Mouse (Mus musculus) intestine, embryonic 14.5 days (tissue): ENCODE data around the gene Vasn. TPM values are rescaled to one million over a fixed set of nuclear protein-coding genes. Genes with fewer than 3 reads are reported as not detected.

Experiments used
- ATAC-seq: fragments of 200-750 bp; cut with Nextera tagmentation; replicated peaks from 2 replicates; pipeline ENCODE4 v1.8.0; 2017; ENCODE audit warnings: low read depth, moderate number of reproducible peaks, moderate TSS enrichment, moderate library complexity; ENCODE audit not compliant: low FRiP score, low TSS enrichment
- DNase-seq: peaks from one replicate; pipeline ENCODE4 v3.0.0-alpha.2; 2018; ENCODE audit warnings: low spot score
- H3K27ac ChIP-seq: fragments of 300-500 bp; sonication (generic); 2 replicates; pipeline ENCODE4 v1.5.1; 2014; ENCODE audit warnings: low read depth, mild to moderate bottlenecking, control low read depth
- H3K27me3 ChIP-seq: fragments of 300-500 bp; sonication (generic); replicated peaks from 2 replicates; pipeline ENCODE4 v1.6.1; 2014; ENCODE audit warnings: low read length, control low read depth; ENCODE audit not compliant: control insufficient read depth, insufficient read depth
- H3K36me3 ChIP-seq: fragments of 300-500 bp; sonication (generic); 2 replicates; pipeline ENCODE4 v1.6.1; 2014; ENCODE audit warnings: low read length, control low read depth; ENCODE audit not compliant: control insufficient read depth, insufficient read depth
- H3K4me1 ChIP-seq: fragments of 300-500 bp; sonication (generic); replicated peaks from 2 replicates; pipeline ENCODE4 v1.6.1; 2014; ENCODE audit warnings: low read length, control low read depth, mixed read lengths; ENCODE audit not compliant: control insufficient read depth, insufficient read depth
- H3K4me2 ChIP-seq: fragments of 300-500 bp; sonication (generic); 2 replicates; pipeline ENCODE4 v1.6.1; 2014; ENCODE audit warnings: low read length
- H3K4me3 ChIP-seq: fragments of 300-500 bp; sonication (generic); 2 replicates; pipeline ENCODE4 v1.5.1; 2014; ENCODE audit warnings: low read depth, low read length, control low read depth, mixed read lengths
- H3K9ac ChIP-seq: fragments of 300-500 bp; sonication (generic); 2 replicates; pipeline ENCODE4 v1.6.1; 2014; ENCODE audit warnings: mild to moderate bottlenecking, low read length
- H3K9me3 ChIP-seq: fragments of 300-500 bp; sonication (generic); 2 replicates; pipeline ENCODE4 v1.6.1; 2016; ENCODE audit warnings: low read length, control low read depth; ENCODE audit not compliant: control insufficient read depth
- WGBS: fragments of 180-500 bp; shearing (Covaris S2); extraction: QIAGEN DNeasy Blood & Tissue Kit; methylation state at CpG from one replicate; pipeline ENCODE4 v1.1.7; 2014; 5-methylcytosine and 5-hydroxymethylcytosine counted together
- polyA plus RNA-seq: library from polyadenylated mRNA; unstranded; fragments of >200 nt; fragmentation: Nextera tagmentation; extraction: Ambion mirVana; gene quantifications from 2 replicates; pipeline ENCODE4 v1.2.1, GENCODE M21; 2014

The Vasn gene
- polyA plus RNA-seq, 1 experiment from 2014 or later = 17.1 TPM

DNA sequence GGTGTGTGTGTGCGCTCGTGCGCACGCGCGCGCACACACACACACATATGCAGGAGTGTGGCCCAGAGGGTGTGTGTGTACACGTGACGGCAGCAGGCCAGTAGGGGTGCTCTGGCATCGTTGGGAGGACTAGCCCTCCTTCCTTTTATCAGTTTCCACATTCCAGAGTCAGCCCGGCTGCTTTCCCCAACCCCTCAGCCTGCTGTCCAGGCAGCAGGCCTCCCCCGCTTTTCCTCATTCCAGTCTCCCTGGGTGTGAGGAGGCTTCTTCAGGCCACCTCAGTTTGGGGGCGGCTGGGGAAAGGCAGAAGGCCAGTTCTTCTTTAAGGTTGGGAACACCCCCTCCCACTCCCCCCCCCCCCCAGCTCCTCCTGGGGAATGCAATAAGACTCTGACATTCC, 2.4 kb downstream of the Vasn start:
- Histone ChIP-seq H3K4me1 (peaks cover 44% of the 10 kb centered on the region), H3K36me3 (peaks cover 34% of the 10 kb centered on the region), H3K4me3 (peak overlapping the region; percentile 64), H3K9ac (peak overlapping the region; percentile 23; the same call in 1 of the 2 replicates), H3K27me3 (no peaks in the 10 kb centered on the region), H3K4me2 (peak overlapping the region; percentile 57), H3K9me3 (no peaks in the 10 kb centered on the region), H3K27ac (peak overlapping the region; percentile 88)
- peak; percentile 77 for DNase-seq
- 7% methylated on average over 13 of the region's 13 CpGs for WGBS
- ATAC-seq = peak; percentile 59

DNA sequence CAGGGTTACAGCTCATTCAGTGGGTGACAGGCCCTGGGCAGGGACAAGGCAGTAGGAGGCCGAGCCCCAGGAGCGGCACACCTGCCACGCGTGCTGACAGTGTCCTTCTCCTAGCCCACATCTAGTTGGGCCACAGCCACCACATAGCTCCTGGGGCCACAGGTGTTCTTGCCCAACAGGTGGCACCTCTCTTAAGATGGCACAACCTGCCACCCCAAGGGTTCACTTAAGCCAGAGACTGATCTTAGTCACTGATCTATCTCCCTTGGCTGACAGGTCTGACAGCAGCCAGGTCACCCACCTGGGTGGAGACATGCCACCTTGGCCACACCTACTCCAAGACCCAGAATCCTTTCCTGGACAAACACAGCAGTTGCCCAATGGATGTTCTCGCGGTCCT, 3.2 kb downstream of the Vasn start:
- no peaks in the 10 kb centered on the region for H3K9me3 ChIP-seq
- H3K9ac ChIP-seq = peak overlapping the region; percentile 23; the same call in 1 of the 2 replicates
- H3K27me3 ChIP-seq = no peaks in the 10 kb centered on the region
- peak overlapping the region; percentile 88 for H3K27ac ChIP-seq
- no peak for DNase-seq
- no peak for ATAC-seq
- 82% methylated on average over 5 of the region's 6 CpGs for WGBS
- H3K4me3 ChIP-seq = peak overlapping the region; percentile 64; the same call in 1 of the 2 replicates
- peak overlapping the region; percentile 57 for H3K4me2 ChIP-seq
- peaks cover 41% of the 10 kb centered on the region for H3K36me3 ChIP-seq
- H3K4me1 ChIP-seq = peaks cover 44% of the 10 kb centered on the region

DNA sequence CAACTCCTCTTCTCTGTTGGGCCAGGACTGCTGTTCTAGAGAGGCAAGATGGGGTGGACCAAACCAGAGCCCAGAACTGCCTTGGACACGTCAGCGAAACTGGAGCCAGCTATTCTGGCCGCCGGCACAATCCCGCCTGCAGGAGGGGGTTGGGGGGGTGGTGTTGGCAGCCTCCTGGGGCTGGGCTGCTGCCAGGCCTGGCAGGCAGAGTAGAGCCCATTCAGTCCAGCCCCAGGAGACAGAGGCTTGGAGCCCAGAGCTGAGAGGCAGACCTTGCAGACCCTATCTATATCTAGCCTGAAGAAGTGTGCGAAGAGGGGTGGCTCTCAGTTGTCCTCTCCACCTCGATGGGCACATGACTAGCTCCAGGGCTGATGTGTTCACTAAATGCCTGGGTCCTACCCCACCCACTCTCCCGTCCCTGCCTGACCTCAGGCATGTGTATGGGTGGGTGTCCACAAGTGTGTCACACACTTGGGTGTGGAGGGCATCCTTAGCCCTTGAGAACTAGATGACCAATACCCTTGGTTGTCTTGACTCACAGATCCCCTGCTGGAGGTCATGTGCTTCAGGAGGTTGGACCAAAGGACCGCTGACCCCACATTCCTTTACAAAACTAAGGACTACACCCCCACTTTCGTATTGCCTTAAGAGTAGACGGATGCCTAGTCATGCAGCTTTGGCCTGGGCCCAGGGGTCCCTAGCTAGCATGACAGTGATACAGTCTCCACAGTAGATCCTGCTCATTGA, 4.1 kb downstream of the Vasn start:
- Histone ChIP-seq H3K4me2 (no peak overlapping the region), H3K27ac (peak overlapping the region; percentile 88; the same call in 1 of the 2 replicates), H3K27me3 (no peaks in the 10 kb centered on the region), H3K4me3 (no peak overlapping the region), H3K36me3 (peaks cover 50% of the 10 kb centered on the region), H3K4me1 (peaks cover 44% of the 10 kb centered on the region), H3K9ac (no peak overlapping the region), H3K9me3 (no peaks in the 10 kb centered on the region)
- 67% methylated on average over 11 of the region's 11 CpGs for WGBS
- ATAC-seq = no peak
- DNase-seq = no peak

DNA sequence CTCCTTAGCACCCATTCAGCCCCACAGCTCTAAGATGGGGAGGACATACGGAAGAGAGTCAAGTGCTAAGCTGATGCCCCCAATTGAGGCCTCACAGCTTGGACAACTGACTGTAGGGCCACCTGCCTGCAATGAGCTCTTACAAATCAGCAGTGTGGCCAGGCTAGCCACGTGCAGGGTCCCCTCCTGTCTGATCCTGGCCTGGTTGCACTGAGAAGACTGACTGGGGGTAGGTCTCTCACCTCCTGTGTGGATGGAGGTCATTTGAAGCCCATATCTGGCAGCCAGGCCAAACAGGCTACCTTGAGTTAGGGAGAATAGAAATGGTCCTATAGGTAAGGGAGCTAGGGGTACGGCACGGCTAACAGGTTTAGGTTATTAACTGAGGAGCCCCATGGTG, 6.1 kb downstream of the Vasn start:
- Histone ChIP-seq H3K27ac (no peak overlapping the region), H3K9ac (no peak overlapping the region), H3K4me1 (peaks cover 42% of the 10 kb centered on the region)

DNA sequence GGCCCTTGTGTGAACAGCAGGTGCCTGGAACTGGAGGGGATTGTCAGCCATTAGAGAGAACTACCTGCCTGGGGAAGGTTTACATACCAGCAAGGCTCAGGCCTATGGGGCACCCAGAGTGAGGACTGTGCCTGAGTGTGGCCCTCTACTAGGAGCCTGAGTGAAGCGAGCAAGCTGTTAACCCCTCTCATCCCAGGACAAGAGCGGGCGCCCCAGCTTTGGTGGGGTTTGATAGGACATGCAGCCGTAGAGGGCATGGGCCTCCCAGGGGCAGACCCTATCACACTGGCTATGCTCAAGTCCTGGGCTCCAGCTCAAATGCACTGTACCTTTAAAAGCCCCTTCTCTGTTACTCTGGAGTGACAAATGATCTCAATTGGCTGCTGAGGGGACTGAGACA, 7.1 kb downstream of the Vasn start:
- DNase-seq (no peak), ATAC-seq (no peak)
- H3K27ac ChIP-seq = no peak overlapping the region
- no peak overlapping the region for H3K9ac ChIP-seq
- WGBS = 57% methylated on average over 4 of the region's 4 CpGs
- peaks cover 40% of the 10 kb centered on the region for H3K4me1 ChIP-seq
- no peak overlapping the region for H3K4me3 ChIP-seq
- peaks cover 77% of the 10 kb centered on the region for H3K36me3 ChIP-seq
- H3K4me2 ChIP-seq = no peak overlapping the region
- no peaks in the 10 kb centered on the region for H3K27me3 ChIP-seq
- no peaks in the 10 kb centered on the region for H3K9me3 ChIP-seq

More for the DNA sequence above, 6.1 kb downstream of the Vasn start:
- 78% methylated on average over 4 of the region's 4 CpGs for WGBS
- DNase-seq = no peak
- Histone ChIP-seq H3K27me3 (no peaks in the 10 kb centered on the region), H3K4me3 (no peak overlapping the region), H3K9me3 (no peaks in the 10 kb centered on the region), H3K4me2 (no peak overlapping the region), H3K36me3 (peaks cover 68% of the 10 kb centered on the region)
- no peak for ATAC-seq

DNA sequence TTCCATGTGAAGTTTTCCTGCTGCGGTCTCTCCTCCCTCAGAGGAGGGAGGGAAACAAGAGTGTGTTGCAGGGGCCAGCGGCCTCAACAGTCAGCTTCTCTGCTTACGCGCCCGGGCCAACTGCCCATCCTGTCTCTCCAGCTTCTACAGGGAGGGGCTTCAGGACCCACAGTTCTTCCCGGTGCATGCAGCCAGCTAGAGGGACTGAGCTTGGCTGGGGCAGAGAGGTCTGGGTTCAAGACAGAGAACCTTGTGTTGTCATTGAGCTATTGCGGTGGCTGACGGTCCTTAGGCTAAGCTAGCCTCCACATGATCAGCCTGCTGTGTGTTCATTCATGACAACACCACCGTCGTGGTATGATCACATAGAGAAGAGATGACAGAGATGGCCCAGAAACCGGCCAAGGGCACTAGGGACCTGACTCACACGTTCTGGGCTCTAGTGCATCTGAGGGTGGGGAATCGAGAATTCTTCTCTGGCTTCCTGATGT, 8.0 kb downstream of the Vasn start:
- Histone ChIP-seq H3K4me1 (peaks cover 33% of the 10 kb centered on the region), H3K4me2 (no peak overlapping the region), H3K4me3 (no peak overlapping the region), H3K9ac (no peak overlapping the region), H3K27me3 (no peaks in the 10 kb centered on the region), H3K27ac (no peak overlapping the region), H3K36me3 (peaks cover 86% of the 10 kb centered on the region), H3K9me3 (no peaks in the 10 kb centered on the region)
- 66% methylated on average over 13 of the region's 13 CpGs for WGBS
- ATAC-seq (no peak), DNase-seq (no peak)

DNA sequence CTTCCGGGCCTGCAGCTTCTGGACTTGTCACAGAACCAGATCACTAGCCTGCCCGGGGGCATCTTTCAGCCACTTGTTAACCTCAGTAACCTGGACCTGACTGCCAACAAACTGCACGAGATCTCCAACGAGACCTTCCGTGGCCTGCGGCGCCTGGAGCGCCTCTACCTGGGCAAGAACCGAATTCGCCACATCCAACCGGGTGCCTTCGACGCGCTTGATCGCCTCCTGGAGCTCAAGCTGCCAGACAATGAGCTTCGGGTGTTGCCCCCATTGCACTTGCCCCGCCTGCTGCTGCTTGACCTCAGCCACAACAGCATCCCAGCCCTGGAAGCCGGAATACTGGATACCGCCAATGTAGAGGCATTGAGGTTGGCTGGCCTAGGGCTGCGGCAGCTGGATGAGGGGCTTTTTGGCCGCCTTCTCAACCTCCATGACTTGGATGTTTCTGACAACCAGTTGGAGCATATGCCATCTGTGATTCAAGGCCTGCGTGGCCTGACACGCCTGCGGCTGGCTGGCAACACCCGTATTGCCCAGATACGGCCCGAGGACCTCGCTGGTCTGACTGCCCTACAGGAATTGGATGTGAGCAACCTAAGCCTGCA, 8.8 kb downstream of the Vasn start:
- Histone ChIP-seq H3K4me3 (no peak overlapping the region), H3K9me3 (no peaks in the 10 kb centered on the region), H3K27me3 (no peaks in the 10 kb centered on the region), H3K9ac (no peak overlapping the region), H3K27ac (no peak overlapping the region), H3K4me2 (no peak overlapping the region), H3K36me3 (peaks cover 94% of the 10 kb centered on the region), H3K4me1 (peaks cover 25% of the 10 kb centered on the region)
- 90% methylated on average over 28 of the region's 28 CpGs for WGBS
- DNase-seq (no peak), ATAC-seq (no peak)

DNA sequence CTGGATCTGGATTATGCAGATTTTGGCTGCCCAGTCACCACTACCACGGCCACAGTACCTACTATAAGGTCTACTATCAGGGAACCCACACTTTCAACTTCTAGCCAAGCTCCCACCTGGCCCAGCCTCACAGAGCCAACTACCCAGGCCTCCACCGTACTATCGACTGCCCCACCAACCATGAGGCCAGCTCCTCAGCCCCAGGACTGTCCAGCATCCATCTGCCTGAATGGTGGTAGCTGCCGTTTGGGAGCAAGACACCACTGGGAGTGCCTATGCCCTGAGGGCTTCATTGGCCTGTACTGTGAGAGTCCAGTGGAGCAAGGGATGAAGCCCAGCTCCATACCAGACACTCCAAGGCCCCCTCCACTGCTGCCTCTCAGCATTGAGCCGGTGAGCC, 9.5 kb downstream of the Vasn start:
- H3K27ac ChIP-seq = no peak overlapping the region
- no peak for ATAC-seq
- H3K27me3 ChIP-seq = no peaks in the 10 kb centered on the region
- H3K4me2 ChIP-seq = no peak overlapping the region
- 87% methylated on average over 5 of the region's 5 CpGs for WGBS
- no peak for DNase-seq
- H3K4me1 ChIP-seq = peaks cover 18% of the 10 kb centered on the region
- peaks cover 87% of the 10 kb centered on the region for H3K36me3 ChIP-seq
- H3K9ac ChIP-seq = no peak overlapping the region
- H3K4me3 ChIP-seq = no peak overlapping the region
- H3K9me3 ChIP-seq = no peaks in the 10 kb centered on the region
